Mouse (Mus musculus) testis, adult 2 months (tissue): ENCODE data around the gene Ispd. TPM values are rescaled to one million over a fixed set of nuclear protein-coding genes. Genes with fewer than 3 reads are reported as not detected.

Experiments
- H3K27ac ChIP-seq: fragments of 200-500 bp; 2 replicates; pipeline ENCODE4 v1.5.1; 2012; ENCODE audit warnings: low read depth, low read length; ENCODE audit not compliant: control insufficient read depth, insufficient read depth
- H3K27me3 ChIP-seq: fragments of 200-500 bp; 2 replicates; pipeline ENCODE4 v1.6.1; 2012; ENCODE audit warnings: mild to moderate bottlenecking, low read length, moderate library complexity; ENCODE audit not compliant: control insufficient read depth, insufficient read depth
- H3K36me3 ChIP-seq: fragments of 200-500 bp; 2 replicates; pipeline ENCODE4 v1.6.1; 2012; ENCODE audit warnings: mild to moderate bottlenecking, low read length; ENCODE audit not compliant: control insufficient read depth, insufficient read depth
- H3K4me1 ChIP-seq: fragments of 200-500 bp; 2 replicates; pipeline ENCODE4 v1.6.1; 2012; ENCODE audit warnings: low read length; ENCODE audit not compliant: control insufficient read depth, insufficient read depth
- H3K4me3 ChIP-seq: fragments of 200-500 bp; 2 replicates; pipeline ENCODE4 v1.5.1; 2012; ENCODE audit warnings: low read depth, mild to moderate bottlenecking, low read length, moderate library complexity, mixed read lengths; ENCODE audit not compliant: control insufficient read depth
- CTCF ChIP-seq: fragments of 200-500 bp; IDR thresholded peaks from 2 replicates; pipeline ENCODE4 v1.5.1; 2012; ENCODE audit warnings: low read depth, mild to moderate bottlenecking, inconsistent platforms, low read length, moderate library complexity; ENCODE audit not compliant: control insufficient read depth, insufficient read depth, insufficient replicate concordance
- POLR2A ChIP-seq: fragments of 200-500 bp; IDR thresholded peaks from 2 replicates; pipeline ENCODE4 v1.6.1; 2012; ENCODE audit warnings: low read depth, mild to moderate bottlenecking, inconsistent platforms, low read length, moderate library complexity; ENCODE audit not compliant: control insufficient read depth
- polyA plus RNA-seq: library from polyadenylated mRNA; depleted of rRNA; stranded (reverse); fragments of >200 nt; gene quantifications from 2 replicates; pipeline ENCODE4 v1.2.3, GENCODE M21; 2012

Ispd gene
- polyA plus RNA-seq, 1 experiment, result 1.8 TPM

DNA sequence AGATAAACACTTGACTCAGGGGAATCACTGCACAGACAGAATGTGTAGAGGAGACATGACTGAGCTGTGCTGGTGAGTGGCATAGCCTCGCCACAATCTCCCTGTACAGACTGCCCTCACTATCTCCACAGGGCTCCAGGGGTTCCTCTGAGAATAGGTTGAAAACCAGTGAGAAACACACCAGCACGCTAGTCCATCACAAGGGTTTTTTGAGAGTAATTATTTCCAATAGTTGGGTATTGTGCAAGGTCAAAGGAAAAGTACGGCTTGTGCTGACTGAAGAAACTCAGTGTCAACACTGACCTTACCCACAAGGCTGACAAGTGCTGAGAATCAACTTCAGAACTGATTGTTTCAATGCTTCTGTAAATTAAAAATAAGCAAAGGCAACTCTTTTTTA, 92.9 kb downstream of the Ispd start:
- Histone ChIP-seq H3K36me3 (no peaks in the 10 kb centered on the region), H3K4me3 (no peak overlapping the region), H3K27me3 (no peaks in the 10 kb centered on the region), H3K27ac (no peak overlapping the region), H3K4me1 (no peaks in the 10 kb centered on the region)
- TF ChIP-seq POLR2A, result no peak
- no peak for TF ChIP-seq CTCF

DNA sequence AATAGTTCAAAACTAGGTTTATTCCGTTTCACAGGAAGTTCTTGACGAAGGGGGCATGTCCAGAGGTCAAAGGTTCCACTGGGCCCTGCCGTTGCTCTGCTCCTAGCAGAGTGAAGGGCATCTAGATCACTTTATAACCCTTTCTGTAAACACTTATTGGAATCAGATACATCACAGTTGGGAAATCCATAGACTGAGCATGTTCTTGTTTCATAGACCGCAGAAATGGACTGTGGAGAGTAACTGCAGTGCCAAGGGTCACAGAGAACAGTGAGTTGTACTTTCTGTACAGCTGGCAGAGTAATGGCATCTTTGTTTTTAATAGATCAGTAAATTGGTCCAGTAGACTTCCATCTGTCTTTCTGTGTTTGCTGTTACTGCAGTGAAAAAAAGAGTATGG, 94.0 kb downstream of the Ispd start:
- H3K36me3 ChIP-seq, result no peaks in the 10 kb centered on the region
- H3K27ac ChIP-seq, result no peak overlapping the region
- TF ChIP-seq POLR2A (no peak), CTCF (no peak)
- H3K27me3 ChIP-seq, result no peaks in the 10 kb centered on the region
- H3K4me3 ChIP-seq, result no peak overlapping the region
- H3K4me1 ChIP-seq, result no peaks in the 10 kb centered on the region

DNA sequence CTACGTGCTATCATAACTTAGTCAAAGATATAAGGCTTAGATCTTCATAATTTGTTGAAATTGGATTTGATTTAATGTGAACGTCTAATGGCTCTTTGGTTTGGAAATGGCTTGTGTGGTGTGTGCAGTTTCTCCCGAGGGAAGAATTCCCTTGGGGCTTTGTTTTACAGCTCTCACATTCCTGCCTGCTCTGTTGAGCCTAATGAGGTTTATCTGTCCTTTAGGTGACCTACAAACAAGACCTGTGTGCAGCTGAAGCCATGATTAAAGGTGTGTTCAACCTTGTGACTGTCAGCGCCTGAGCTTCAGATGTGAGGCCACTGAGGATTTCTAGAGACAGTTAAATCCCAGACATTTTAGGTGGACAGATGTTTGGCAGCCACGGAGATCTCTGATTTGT, 95.2 kb downstream of the Ispd start:
- H3K4me3 ChIP-seq, result no peak overlapping the region
- no peaks in the 10 kb centered on the region for H3K27me3 ChIP-seq
- no peaks in the 10 kb centered on the region for H3K4me1 ChIP-seq
- TF ChIP-seq CTCF, result no peak
- no peak for TF ChIP-seq POLR2A
- H3K36me3 ChIP-seq, result no peaks in the 10 kb centered on the region
- no peak overlapping the region for H3K27ac ChIP-seq

DNA sequence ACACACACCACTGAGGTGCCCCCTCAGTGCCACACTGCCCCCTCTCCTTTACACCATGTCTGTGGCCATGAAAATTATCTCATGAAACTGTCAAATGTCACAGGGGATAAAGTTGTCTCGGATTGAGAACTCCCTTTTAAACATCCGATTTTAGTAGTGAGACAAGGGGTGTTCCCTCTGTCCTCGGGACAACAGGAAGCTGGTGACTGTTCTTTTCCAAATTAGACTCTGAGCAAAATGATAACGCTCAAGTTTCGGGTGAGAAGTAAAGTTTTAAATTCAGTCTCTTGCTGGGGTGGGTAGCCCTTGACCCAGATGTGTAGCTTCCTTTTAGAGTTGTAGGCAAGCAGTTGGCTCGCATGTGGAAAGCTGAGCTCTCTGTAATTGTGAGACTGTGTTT, 96.3 kb downstream of the Ispd start:
- TF ChIP-seq CTCF (no peak), POLR2A (no peak)
- H3K27me3 ChIP-seq, result no peaks in the 10 kb centered on the region
- no peaks in the 10 kb centered on the region for H3K4me1 ChIP-seq
- no peak overlapping the region for H3K4me3 ChIP-seq
- no peak overlapping the region for H3K27ac ChIP-seq
- no peaks in the 10 kb centered on the region for H3K36me3 ChIP-seq

DNA sequence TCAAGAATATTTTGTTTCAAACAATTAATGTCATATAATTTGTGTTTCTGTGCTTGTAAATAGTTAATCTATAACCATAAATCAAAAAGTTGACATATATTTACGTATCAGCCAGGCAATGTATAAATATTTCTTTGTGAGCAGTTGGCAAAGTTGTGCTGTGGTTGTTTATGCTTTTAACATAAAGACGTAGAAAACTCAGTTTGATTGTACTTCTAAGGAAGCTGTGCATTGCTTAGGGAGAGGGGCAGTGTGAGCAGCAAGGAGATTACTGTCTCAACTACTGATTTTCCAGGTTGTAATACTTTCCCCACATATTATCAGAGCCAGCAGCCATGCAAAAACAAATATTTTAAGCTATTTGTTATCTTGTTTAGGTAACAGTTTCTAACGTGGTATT, 96.7 kb downstream of the Ispd start:
- no peaks in the 10 kb centered on the region for H3K4me1 ChIP-seq
- H3K27ac ChIP-seq, result no peak overlapping the region
- no peak for TF ChIP-seq CTCF
- no peak for TF ChIP-seq POLR2A
- no peak overlapping the region for H3K4me3 ChIP-seq
- H3K36me3 ChIP-seq, result no peaks in the 10 kb centered on the region
- H3K27me3 ChIP-seq, result no peaks in the 10 kb centered on the region

DNA sequence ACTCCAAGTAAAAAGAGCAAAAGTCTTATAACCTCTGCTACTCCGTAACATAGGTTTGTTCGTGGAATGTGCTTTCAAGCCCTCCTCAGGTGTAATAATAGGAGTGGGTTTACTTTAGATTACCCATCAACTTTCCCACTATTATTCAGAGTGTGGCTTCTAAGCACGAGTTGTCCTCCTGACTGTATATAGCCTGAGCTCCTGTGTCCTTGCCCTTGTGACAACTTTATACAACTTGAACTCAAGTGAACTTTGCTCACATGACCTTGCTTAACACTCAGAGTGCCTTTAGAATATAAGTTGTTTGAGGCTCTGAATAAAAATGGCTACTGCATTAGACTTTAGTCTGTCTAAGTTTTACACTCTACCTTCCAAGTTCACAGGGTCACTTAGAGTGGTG, 100.5 kb downstream of the Ispd start:
- Histone ChIP-seq H3K36me3 (no peaks in the 10 kb centered on the region), H3K4me3 (no peak overlapping the region), H3K27ac (no peak overlapping the region), H3K4me1 (no peaks in the 10 kb centered on the region), H3K27me3 (no peaks in the 10 kb centered on the region)
- no peak for TF ChIP-seq CTCF
- TF ChIP-seq POLR2A, result no peak

DNA sequence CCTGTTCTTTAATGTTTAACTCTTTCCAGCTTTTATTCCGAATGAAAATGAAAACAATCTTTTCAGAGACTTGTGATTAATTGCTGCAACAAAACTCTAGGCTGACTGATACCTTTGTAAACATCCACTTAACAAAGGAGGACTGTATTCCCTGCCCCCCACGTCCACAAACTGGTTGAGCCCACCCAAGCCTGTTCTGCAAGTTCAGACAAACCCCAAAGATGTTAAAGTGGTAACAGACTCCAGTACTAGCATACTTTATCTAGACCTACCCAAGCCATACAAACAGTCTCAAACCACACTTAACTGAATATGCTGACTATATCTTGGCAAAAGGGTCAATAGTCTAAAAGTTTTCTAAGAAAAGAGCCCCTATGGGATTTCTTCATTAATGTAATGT, 102.1 kb downstream of the Ispd start:
- Histone ChIP-seq H3K4me3 (no peak overlapping the region), H3K27me3 (no peaks in the 10 kb centered on the region), H3K4me1 (no peaks in the 10 kb centered on the region), H3K27ac (no peak overlapping the region), H3K36me3 (no peaks in the 10 kb centered on the region)
- no peak for TF ChIP-seq CTCF
- TF ChIP-seq POLR2A, result no peak

DNA sequence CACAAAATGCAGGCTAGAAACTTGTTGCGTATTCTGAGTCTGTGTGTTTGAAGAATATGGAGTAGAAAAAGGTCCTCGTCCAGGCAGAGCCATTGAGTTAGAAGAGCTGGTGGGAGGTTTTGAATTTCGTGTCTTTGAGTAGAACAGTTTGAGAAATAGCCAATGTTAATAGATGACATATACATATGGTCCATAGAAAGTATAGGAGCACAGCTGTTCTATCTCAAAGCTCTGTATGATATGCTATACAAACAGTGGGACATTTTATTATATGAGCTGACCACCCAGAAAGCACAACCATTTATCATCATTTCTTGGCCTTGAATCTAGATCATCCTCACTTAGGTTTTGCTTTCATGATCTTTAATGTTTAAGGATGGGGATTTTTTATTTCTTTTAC, 116.3 kb downstream of the Ispd start:
- H3K27me3 ChIP-seq, result no peaks in the 10 kb centered on the region
- TF ChIP-seq CTCF, result no peak
- TF ChIP-seq POLR2A, result no peak
- no peaks in the 10 kb centered on the region for H3K4me1 ChIP-seq
- no peaks in the 10 kb centered on the region for H3K36me3 ChIP-seq
- no peak overlapping the region for H3K27ac ChIP-seq
- no peak overlapping the region for H3K4me3 ChIP-seq
